Mouse (Mus musculus) midbrain, embryonic 13.5 days (tissue): ENCODE data around the gene 5530401A14Rik. TPM values are rescaled to one million over a fixed set of nuclear protein-coding genes. Genes with fewer than 3 reads are reported as not detected.

ENCODE experiments used
- ATAC-seq: fragments of 200-750 bp; cut with Nextera tagmentation; 2 replicates; pipeline ENCODE4 v1.8.0; 2017; ENCODE audit warnings: mild to moderate bottlenecking, moderate TSS enrichment, moderate library complexity
- H3K27ac ChIP-seq: fragments of 300-500 bp; sonication (generic); 2 replicates; pipeline ENCODE4 v1.5.1; 2015; ENCODE audit warnings: inconsistent platforms, mild to moderate bottlenecking, moderate library complexity
- H3K27me3 ChIP-seq: fragments of 300-500 bp; sonication (generic); 2 replicates; pipeline ENCODE4 v1.6.1; 2015; ENCODE audit warnings: mild to moderate bottlenecking, inconsistent platforms
- H3K36me3 ChIP-seq: fragments of 300-500 bp; sonication (generic); 2 replicates; pipeline ENCODE4 v1.6.1; 2015; ENCODE audit warnings: mild to moderate bottlenecking, inconsistent platforms
- H3K4me1 ChIP-seq: fragments of 300-500 bp; sonication (generic); replicated peaks from 2 replicates; pipeline ENCODE4 v1.6.1; 2015; ENCODE audit warnings: inconsistent platforms
- H3K4me2 ChIP-seq: fragments of 300-500 bp; sonication (generic); replicated peaks from 2 replicates; pipeline ENCODE4 v1.6.1; 2015; ENCODE audit warnings: moderate library complexity, mild to moderate bottlenecking, inconsistent platforms
- H3K4me3 ChIP-seq: fragments of 300-500 bp; sonication (generic); replicated peaks from 2 replicates; pipeline ENCODE4 v1.5.1; 2015; ENCODE audit warnings: mild to moderate bottlenecking, inconsistent platforms
- H3K9ac ChIP-seq: fragments of 300-500 bp; sonication (generic); replicated peaks from 2 replicates; pipeline ENCODE4 v1.6.1; 2015; ENCODE audit warnings: mild to moderate bottlenecking, inconsistent platforms
- H3K9me3 ChIP-seq: fragments of 300-500 bp; sonication (generic); 2 replicates; pipeline ENCODE4 v1.6.1; 2016; ENCODE audit warnings: mild to moderate bottlenecking, inconsistent platforms
- WGBS: fragments of 180-500 bp; shearing (Covaris S2); methylation state at CpG from one replicate; pipeline ENCODE4 v1.1.7; 2015; 5-methylcytosine and 5-hydroxymethylcytosine counted together
- polyA plus RNA-seq: library from polyadenylated mRNA; unstranded; fragments of >200 nt; fragmentation: Nextera tagmentation; extraction: Ambion mirVana; gene quantifications from 2 replicates; pipeline ENCODE4 v1.2.1, GENCODE M21; 2015

Gene 5530401A14Rik
- polyA plus RNA-seq, 1 experiment from 2014 or later: 0.51 TPM

DNA sequence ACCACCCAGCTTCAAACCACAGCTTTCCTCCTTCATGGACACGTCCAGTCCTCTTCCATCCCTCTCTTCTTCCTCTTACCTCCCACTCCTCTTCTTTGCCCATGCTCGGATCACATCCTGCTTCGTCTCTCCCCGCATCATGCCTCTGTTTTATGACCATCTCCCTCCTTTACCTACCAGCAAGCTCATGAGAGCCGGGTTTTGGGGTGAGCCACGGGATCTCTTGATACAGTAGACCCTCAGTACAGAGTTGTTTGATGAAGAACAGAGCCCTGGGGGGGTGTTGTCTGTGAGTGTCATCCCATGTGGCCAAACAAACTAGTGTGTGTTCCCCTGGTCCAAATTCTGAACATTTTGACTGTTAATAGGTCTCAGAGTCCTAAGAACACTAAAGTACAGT, 36.0 kb downstream of the 5530401A14Rik start:
- H3K4me1 ChIP-seq: peaks cover 30% of the 10 kb centered on the region
- H3K27ac ChIP-seq: peak overlapping the region; percentile 83; the same call in 1 of the 2 replicates
- H3K9me3 ChIP-seq: no peaks in the 10 kb centered on the region
- no peak overlapping the region for H3K9ac ChIP-seq
- WGBS: 92% methylated on average over 6 of the region's 6 CpGs
- H3K4me3 ChIP-seq: no peak overlapping the region
- H3K36me3 ChIP-seq: no peaks in the 10 kb centered on the region
- H3K27me3 ChIP-seq: no peaks in the 10 kb centered on the region
- ATAC-seq: no peak
- H3K4me2 ChIP-seq: no peak overlapping the region

DNA sequence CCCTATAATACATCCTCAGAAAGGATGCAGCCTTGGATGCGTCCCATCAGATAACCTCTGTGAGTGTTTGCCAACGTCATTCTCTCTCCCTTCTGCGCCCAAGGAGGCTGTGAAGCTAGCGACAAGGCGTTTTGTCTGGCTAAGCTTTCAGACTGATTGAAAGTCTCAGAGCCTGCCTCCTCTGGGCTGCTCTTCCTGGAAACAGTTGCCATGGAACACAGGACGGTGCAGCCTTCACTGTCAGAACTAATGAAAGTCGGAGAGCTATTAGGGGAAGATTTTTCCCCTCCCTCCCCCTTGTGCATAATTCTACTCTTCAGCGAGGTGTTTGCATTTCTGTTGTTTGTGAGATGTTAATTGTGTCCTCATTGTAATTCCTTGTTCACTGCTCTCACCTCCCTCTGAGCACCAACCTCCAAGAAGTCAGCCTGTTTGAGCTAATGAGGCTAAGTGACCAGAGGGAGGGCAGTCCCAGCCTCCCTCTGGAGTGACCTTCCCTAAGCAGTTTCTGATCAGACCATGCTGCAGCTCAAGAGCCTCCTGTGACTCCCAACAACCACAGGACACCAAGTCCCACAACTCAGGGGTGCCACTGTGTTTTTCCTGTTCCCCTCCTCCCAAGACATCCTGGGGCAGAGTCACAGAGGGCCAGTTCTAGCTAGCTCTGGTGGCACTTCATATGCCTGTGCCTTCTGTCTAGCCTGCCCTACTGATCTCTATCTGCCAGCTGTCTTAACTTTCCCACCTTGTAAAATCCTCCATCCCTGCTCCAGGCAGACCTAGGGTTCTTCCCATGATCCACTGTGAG, 37.3 kb downstream of the 5530401A14Rik start:
- no peak overlapping the region for H3K9ac ChIP-seq
- peak; percentile 88 for ATAC-seq
- H3K4me1 ChIP-seq: peaks cover 30% of the 10 kb centered on the region
- H3K9me3 ChIP-seq: no peaks in the 10 kb centered on the region
- H3K27ac ChIP-seq: peak overlapping the region; percentile 83
- no peaks in the 10 kb centered on the region for H3K27me3 ChIP-seq
- H3K4me2 ChIP-seq: peak overlapping the region; percentile 9
- no peaks in the 10 kb centered on the region for H3K36me3 ChIP-seq
- under 1% methylated on average over 8 of the region's 8 CpGs for WGBS
- H3K4me3 ChIP-seq: no peak overlapping the region

DNA sequence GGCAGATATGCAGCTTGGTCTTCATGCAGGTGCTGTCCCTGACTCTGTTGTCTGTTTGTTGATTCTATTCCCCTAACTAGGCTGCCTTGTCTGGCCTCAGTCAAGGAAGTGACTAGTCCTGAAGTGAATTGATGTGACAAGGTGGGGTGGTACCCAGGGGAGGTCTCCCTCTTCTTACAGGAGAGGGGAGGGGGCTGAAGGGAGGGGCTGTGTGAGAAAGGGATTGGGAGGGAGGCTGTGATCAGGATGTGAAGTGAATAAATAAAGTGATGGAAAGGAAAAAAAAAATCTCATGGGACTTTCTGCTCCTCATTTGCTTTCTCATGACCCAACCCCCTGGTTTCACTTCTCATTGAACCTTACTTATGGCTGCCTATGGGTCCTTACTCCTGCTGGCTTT, 41.8 kb downstream of the 5530401A14Rik start:
- H3K4me1 ChIP-seq: peaks cover 22% of the 10 kb centered on the region
- H3K4me3 ChIP-seq: no peak overlapping the region
- H3K36me3 ChIP-seq: no peaks in the 10 kb centered on the region
- no peaks in the 10 kb centered on the region for H3K9me3 ChIP-seq
- no peak overlapping the region for H3K9ac ChIP-seq
- no peaks in the 10 kb centered on the region for H3K27me3 ChIP-seq
- no peak overlapping the region for H3K27ac ChIP-seq
- H3K4me2 ChIP-seq: no peak overlapping the region
- no peak for ATAC-seq

DNA sequence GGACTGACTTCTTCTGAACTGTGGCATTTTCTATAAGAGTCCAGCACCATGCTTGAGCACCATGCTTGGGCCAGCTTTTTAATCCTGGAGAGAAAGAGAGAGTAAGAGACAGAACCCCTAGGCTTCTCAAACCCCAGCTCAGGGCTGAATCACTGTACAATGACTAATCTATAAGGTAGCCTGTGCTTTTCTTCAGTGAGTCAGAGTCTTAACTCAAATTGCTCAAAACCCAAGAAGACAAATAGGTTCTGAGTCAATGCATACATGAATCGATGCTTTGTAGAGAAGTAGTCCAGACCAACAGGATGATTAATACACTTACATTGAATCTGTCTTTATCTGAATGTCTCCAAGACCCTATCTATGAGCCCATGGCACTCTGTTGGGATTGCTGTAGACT, 48.3 kb downstream of the 5530401A14Rik start:
- Histone ChIP-seq H3K27ac (no peak overlapping the region), H3K9me3 (no peaks in the 10 kb centered on the region), H3K9ac (no peak overlapping the region), H3K4me3 (no peak overlapping the region), H3K4me1 (no peaks in the 10 kb centered on the region), H3K27me3 (no peaks in the 10 kb centered on the region), H3K36me3 (no peaks in the 10 kb centered on the region), H3K4me2 (no peak overlapping the region)
- ATAC-seq: no peak
- WGBS: 79% methylated on average over 1 of the region's 1 CpGs

DNA sequence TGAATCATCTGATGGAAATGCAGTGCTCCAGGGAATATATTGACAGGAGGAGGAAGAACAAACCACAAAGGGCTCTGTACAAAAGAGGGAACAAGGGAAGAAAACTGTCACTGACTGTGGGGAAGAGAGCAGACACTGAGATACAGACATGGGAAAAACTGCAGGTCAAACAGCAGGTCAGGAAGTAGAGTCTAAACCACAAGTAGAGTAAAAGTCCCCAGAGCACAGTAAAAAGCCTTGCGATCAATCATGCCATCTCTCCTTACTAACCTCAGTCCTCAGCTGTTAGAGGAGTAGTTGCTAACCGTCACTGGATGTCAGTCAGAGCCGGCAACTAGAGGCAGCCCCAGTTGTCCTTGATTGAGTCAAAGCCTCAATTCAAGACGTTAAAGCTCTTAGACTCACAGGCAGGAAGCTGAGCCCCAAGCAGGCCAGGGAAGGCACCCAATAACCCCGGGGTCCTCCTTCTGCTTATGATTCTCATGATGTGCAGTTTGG, 49.0 kb downstream of the 5530401A14Rik start:
- Histone ChIP-seq H3K9me3 (no peaks in the 10 kb centered on the region), H3K27me3 (no peaks in the 10 kb centered on the region), H3K4me3 (no peak overlapping the region), H3K36me3 (no peaks in the 10 kb centered on the region), H3K4me2 (no peak overlapping the region), H3K9ac (no peak overlapping the region), H3K27ac (no peak overlapping the region), H3K4me1 (no peaks in the 10 kb centered on the region)
- ATAC-seq: no peak
- WGBS: 79% methylated on average over 5 of the region's 5 CpGs

DNA sequence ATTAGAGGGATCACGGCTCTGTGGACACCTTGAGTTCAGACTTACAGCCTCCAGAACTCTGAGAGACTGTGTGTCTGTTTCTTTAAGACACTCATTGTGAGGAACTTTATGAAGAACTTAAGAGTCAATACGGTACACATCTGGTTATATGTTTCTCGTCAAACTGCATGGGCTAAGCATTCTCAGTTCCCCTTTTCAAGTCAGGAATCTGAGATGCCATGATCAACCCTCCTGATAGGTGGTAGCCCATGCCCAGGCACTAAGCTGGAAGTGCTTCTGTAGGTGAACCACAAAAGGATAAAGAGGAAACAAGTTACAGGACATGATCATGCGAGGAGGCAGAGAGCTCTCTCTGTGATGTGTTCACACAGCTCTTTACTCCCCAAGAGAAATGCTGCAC, 52.6 kb downstream of the 5530401A14Rik start:
- peaks cover 13% of the 10 kb centered on the region for H3K4me1 ChIP-seq
- H3K9me3 ChIP-seq: no peaks in the 10 kb centered on the region
- H3K4me3 ChIP-seq: no peak overlapping the region
- no peaks in the 10 kb centered on the region for H3K36me3 ChIP-seq
- H3K4me2 ChIP-seq: no peak overlapping the region
- no peaks in the 10 kb centered on the region for H3K27me3 ChIP-seq
- no peak for ATAC-seq
- H3K27ac ChIP-seq: no peak overlapping the region
- H3K9ac ChIP-seq: no peak overlapping the region
- WGBS: 86% methylated on average over 4 of the region's 4 CpGs

- H3K4me1 ChIP-seq: peaks cover 13% of the 10 kb centered on the region
- 31% methylated on average over 6 of the region's 6 CpGs for WGBS
- ATAC-seq: no peak
- no peaks in the 10 kb centered on the region for H3K36me3 ChIP-seq
- no peak overlapping the region for H3K4me3 ChIP-seq
- H3K27ac ChIP-seq: peak overlapping the region; percentile 67
- no peak overlapping the region for H3K4me2 ChIP-seq
- no peak overlapping the region for H3K9ac ChIP-seq
- no peaks in the 10 kb centered on the region for H3K27me3 ChIP-seq
- no peaks in the 10 kb centered on the region for H3K9me3 ChIP-seq
Observed at GRCm38 (mm10) chr11:81915501-81915900, 55.0 kb downstream of the 5530401A14Rik start.

- Histone ChIP-seq H3K27ac (no peak overlapping the region), H3K27me3 (no peaks in the 10 kb centered on the region), H3K36me3 (no peaks in the 10 kb centered on the region), H3K4me1 (peaks cover 12% of the 10 kb centered on the region; the same call in 1 of the 2 replicates), H3K4me2 (no peak overlapping the region), H3K9me3 (no peaks in the 10 kb centered on the region), H3K9ac (no peak overlapping the region), H3K4me3 (no peak overlapping the region)
- WGBS: 85% methylated on average over 2 of the region's 2 CpGs
- no peak for ATAC-seq
Observed at GRCm38 (mm10) chr11:81923096-81923495, 62.6 kb downstream of the 5530401A14Rik start.

GRCm38 (mm10) chr11:81923626-81924025, 63.2 kb downstream of the 5530401A14Rik start:
- no peaks in the 10 kb centered on the region for H3K27me3 ChIP-seq

GRCm38 (mm10) chr11:81926393-81926792, 65.9 kb downstream of the 5530401A14Rik start:
- peak; percentile 91 for ATAC-seq
- Histone ChIP-seq H3K36me3 (no peaks in the 10 kb centered on the region), H3K9ac (no peak overlapping the region), H3K4me1 (peaks cover 12% of the 10 kb centered on the region; the same call in 1 of the 2 replicates), H3K27me3 (no peaks in the 10 kb centered on the region), H3K9me3 (no peaks in the 10 kb centered on the region), H3K4me2 (no peak overlapping the region), H3K27ac (no peak overlapping the region), H3K4me3 (no peak overlapping the region)

More at GRCm38 (mm10) chr11:81923626-81924025, 63.2 kb downstream of the 5530401A14Rik start:
- 88% methylated on average over 4 of the region's 4 CpGs for WGBS
- ATAC-seq: no peak
- Histone ChIP-seq H3K9me3 (no peaks in the 10 kb centered on the region), H3K4me1 (peaks cover 12% of the 10 kb centered on the region; the same call in 1 of the 2 replicates), H3K27ac (no peak overlapping the region), H3K4me3 (no peak overlapping the region), H3K4me2 (no peak overlapping the region), H3K9ac (no peak overlapping the region), H3K36me3 (no peaks in the 10 kb centered on the region)

- H3K9ac ChIP-seq: no peak overlapping the region
- H3K27ac ChIP-seq: no peak overlapping the region
- H3K27me3 ChIP-seq: no peaks in the 10 kb centered on the region
- no peaks in the 10 kb centered on the region for H3K36me3 ChIP-seq
- 89% methylated on average over 1 of the region's 1 CpGs for WGBS
- no peaks in the 10 kb centered on the region for H3K9me3 ChIP-seq
- no peak overlapping the region for H3K4me2 ChIP-seq
- ATAC-seq: no peak
- H3K4me3 ChIP-seq: no peak overlapping the region
- no peaks in the 10 kb centered on the region for H3K4me1 ChIP-seq
Observed at GRCm38 (mm10) chr11:81937516-81937915, 77.0 kb downstream of the 5530401A14Rik start.

GRCm38 (mm10) chr11:81940988-81941387, 80.5 kb downstream of the 5530401A14Rik start:
- Histone ChIP-seq H3K4me2 (no peak overlapping the region), H3K4me3 (no peak overlapping the region), H3K9me3 (no peaks in the 10 kb centered on the region), H3K36me3 (no peaks in the 10 kb centered on the region), H3K27me3 (no peaks in the 10 kb centered on the region), H3K4me1 (no peaks in the 10 kb centered on the region), H3K27ac (no peak overlapping the region), H3K9ac (no peak overlapping the region)
- WGBS: 25% methylated on average over 1 of the region's 1 CpGs
- no peak for ATAC-seq
